Mouse (Mus musculus): ENCODE measurements around the gene Cpeb2. TPM values are rescaled to one million over a fixed set of nuclear protein-coding genes. Genes with fewer than 3 reads are reported as not detected.

The Cpeb2 gene
- polyA plus RNA-seq, 1 experiment from 2014 or later = 8.1 TPM

GRCm38 (mm10) chr5:43258472-43259142, 25.6 kb downstream of the Cpeb2 start:
- no peak overlapping the region for H3K9ac ChIP-seq (replicated peaks; ENCODE audit: low read depth, low read length)
- no peak overlapping the region for H3K27ac ChIP-seq (ENCODE audit: low read length)
- no peaks in the 10 kb centered on the region for H3K36me3 ChIP-seq (ENCODE audit: control insufficient read depth, insufficient read depth)
- no peak overlapping the region for H3K4me3 ChIP-seq (replicated peaks; ENCODE audit: low read length)
- H3K27me3 ChIP-seq (replicated peaks; ENCODE audit: control insufficient read depth, insufficient read depth, low read length) = no peaks in the 10 kb centered on the region
- no peak for ATAC-seq
- H3K4me1 ChIP-seq (replicated peaks; ENCODE audit: control insufficient read depth, insufficient read depth, low read length) = no peaks in the 10 kb centered on the region
- H3K9me3 ChIP-seq (ENCODE audit: control insufficient read depth, low read length) = no peaks in the 10 kb centered on the region
- no peak overlapping the region for H3K4me2 ChIP-seq (ENCODE audit: low read length)
- 94% methylated on average over 3 of the region's 3 CpGs for WGBS

GRCm38 (mm10) chr5:43261814-43262213, 28.8 kb downstream of the Cpeb2 start:
- Histone ChIP-seq H3K4me2 (ENCODE audit: low read length) (no peak overlapping the region), H3K27ac (ENCODE audit: low read length) (no peak overlapping the region), H3K9me3 (ENCODE audit: control insufficient read depth, low read length) (no peaks in the 10 kb centered on the region), H3K27me3 (replicated peaks; ENCODE audit: control insufficient read depth, insufficient read depth, low read length) (no peaks in the 10 kb centered on the region), H3K9ac (replicated peaks; ENCODE audit: low read depth, low read length) (no peak overlapping the region), H3K4me3 (replicated peaks; ENCODE audit: low read length) (no peak overlapping the region), H3K4me1 (replicated peaks; ENCODE audit: control insufficient read depth, insufficient read depth, low read length) (no peaks in the 10 kb centered on the region), H3K36me3 (ENCODE audit: control insufficient read depth, insufficient read depth) (no peaks in the 10 kb centered on the region)
- ATAC-seq = no peak
- 64% methylated on average over 6 of the region's 6 CpGs for WGBS

GRCm38 (mm10) chr5:43263951-43264350, 31.0 kb downstream of the Cpeb2 start:
- 85% methylated on average over 4 of the region's 4 CpGs for WGBS

GRCm38 (mm10) chr5:43264696-43265095, 31.7 kb downstream of the Cpeb2 start:
- Histone ChIP-seq H3K9ac (replicated peaks; ENCODE audit: low read depth, low read length) (no peak overlapping the region), H3K4me3 (replicated peaks; ENCODE audit: low read length) (no peak overlapping the region), H3K4me2 (ENCODE audit: low read length) (no peak overlapping the region), H3K9me3 (ENCODE audit: control insufficient read depth, low read length) (no peaks in the 10 kb centered on the region), H3K36me3 (ENCODE audit: control insufficient read depth, insufficient read depth) (no peaks in the 10 kb centered on the region), H3K27ac (ENCODE audit: low read length) (no peak overlapping the region), H3K27me3 (replicated peaks; ENCODE audit: control insufficient read depth, insufficient read depth, low read length) (no peaks in the 10 kb centered on the region), H3K4me1 (replicated peaks; ENCODE audit: control insufficient read depth, insufficient read depth, low read length) (no peaks in the 10 kb centered on the region)
- ATAC-seq = no peak
- WGBS = 94% methylated on average over 2 of the region's 2 CpGs

More at GRCm38 (mm10) chr5:43263951-43264350, 31.0 kb downstream of the Cpeb2 start:
- ATAC-seq = no peak
- Histone ChIP-seq H3K4me2 (ENCODE audit: low read length) (no peak overlapping the region), H3K36me3 (ENCODE audit: control insufficient read depth, insufficient read depth) (no peaks in the 10 kb centered on the region), H3K27me3 (replicated peaks; ENCODE audit: control insufficient read depth, insufficient read depth, low read length) (no peaks in the 10 kb centered on the region), H3K4me1 (replicated peaks; ENCODE audit: control insufficient read depth, insufficient read depth, low read length) (no peaks in the 10 kb centered on the region), H3K4me3 (replicated peaks; ENCODE audit: low read length) (no peak overlapping the region), H3K9me3 (ENCODE audit: control insufficient read depth, low read length) (no peaks in the 10 kb centered on the region), H3K9ac (replicated peaks; ENCODE audit: low read depth, low read length) (no peak overlapping the region), H3K27ac (ENCODE audit: low read length) (no peak overlapping the region)

- ATAC-seq = no peak
- H3K27me3 ChIP-seq (replicated peaks; ENCODE audit: control insufficient read depth, insufficient read depth, low read length) = no peaks in the 10 kb centered on the region
- H3K9me3 ChIP-seq (ENCODE audit: control insufficient read depth, low read length) = no peaks in the 10 kb centered on the region
- no peak overlapping the region for H3K27ac ChIP-seq (ENCODE audit: low read length)
- no peaks in the 10 kb centered on the region for H3K4me1 ChIP-seq (replicated peaks; ENCODE audit: control insufficient read depth, insufficient read depth, low read length)
- no peak overlapping the region for H3K4me2 ChIP-seq (ENCODE audit: low read length)
- no peak overlapping the region for H3K4me3 ChIP-seq (replicated peaks; ENCODE audit: low read length)
- no peak overlapping the region for H3K9ac ChIP-seq (replicated peaks; ENCODE audit: low read depth, low read length)
- peaks cover 4% of the 10 kb centered on the region for H3K36me3 ChIP-seq (ENCODE audit: control insufficient read depth, insufficient read depth)
- WGBS = 97% methylated on average over 1 of the region's 1 CpGs
Observed at GRCm38 (mm10) chr5:43277982-43278381, 45.0 kb downstream of the Cpeb2 start.

GRCm38 (mm10) chr5:43279774-43280173, 46.8 kb downstream of the Cpeb2 start:
- no peaks in the 10 kb centered on the region for H3K27me3 ChIP-seq (replicated peaks; ENCODE audit: control insufficient read depth, insufficient read depth, low read length)
- H3K9me3 ChIP-seq (ENCODE audit: control insufficient read depth, low read length) = no peaks in the 10 kb centered on the region
- WGBS = 83% methylated on average over 3 of the region's 3 CpGs
- H3K4me3 ChIP-seq (replicated peaks; ENCODE audit: low read length) = no peak overlapping the region
- no peak overlapping the region for H3K27ac ChIP-seq (ENCODE audit: low read length)
- ATAC-seq = no peak
- no peak overlapping the region for H3K9ac ChIP-seq (replicated peaks; ENCODE audit: low read depth, low read length)
- peaks cover 6% of the 10 kb centered on the region for H3K36me3 ChIP-seq (ENCODE audit: control insufficient read depth, insufficient read depth)
- H3K4me2 ChIP-seq (ENCODE audit: low read length) = no peak overlapping the region
- no peaks in the 10 kb centered on the region for H3K4me1 ChIP-seq (replicated peaks; ENCODE audit: control insufficient read depth, insufficient read depth, low read length)

- no peak for ATAC-seq
- H3K9ac ChIP-seq (replicated peaks; ENCODE audit: low read depth, low read length) = no peak overlapping the region
- H3K9me3 ChIP-seq (ENCODE audit: control insufficient read depth, low read length) = no peaks in the 10 kb centered on the region
- H3K4me1 ChIP-seq (replicated peaks; ENCODE audit: control insufficient read depth, insufficient read depth, low read length) = no peaks in the 10 kb centered on the region
- H3K27ac ChIP-seq (ENCODE audit: low read length) = no peak overlapping the region
- H3K27me3 ChIP-seq (replicated peaks; ENCODE audit: control insufficient read depth, insufficient read depth, low read length) = no peaks in the 10 kb centered on the region
- no peak overlapping the region for H3K4me3 ChIP-seq (replicated peaks; ENCODE audit: low read length)
- 89% methylated on average over 12 of the region's 12 CpGs for WGBS
- H3K36me3 ChIP-seq (ENCODE audit: control insufficient read depth, insufficient read depth) = peaks cover 12% of the 10 kb centered on the region
- H3K4me2 ChIP-seq (ENCODE audit: low read length) = no peak overlapping the region
Observed at GRCm38 (mm10) chr5:43285756-43286155, 52.8 kb downstream of the Cpeb2 start.

- H3K9ac ChIP-seq (replicated peaks; ENCODE audit: low read depth, low read length) = no peak overlapping the region
- no peak for ATAC-seq
- H3K4me1 ChIP-seq (replicated peaks; ENCODE audit: control insufficient read depth, insufficient read depth, low read length) = no peaks in the 10 kb centered on the region
- no peaks in the 10 kb centered on the region for H3K9me3 ChIP-seq (ENCODE audit: control insufficient read depth, low read length)
- no peak overlapping the region for H3K4me3 ChIP-seq (replicated peaks; ENCODE audit: low read length)
- H3K27me3 ChIP-seq (replicated peaks; ENCODE audit: control insufficient read depth, insufficient read depth, low read length) = no peaks in the 10 kb centered on the region
- no peak overlapping the region for H3K4me2 ChIP-seq (ENCODE audit: low read length)
- WGBS = 90% methylated on average over 8 of the region's 8 CpGs
- no peak overlapping the region for H3K27ac ChIP-seq (ENCODE audit: low read length)
- H3K36me3 ChIP-seq (ENCODE audit: control insufficient read depth, insufficient read depth) = peaks cover 5% of the 10 kb centered on the region
Observed at GRCm38 (mm10) chr5:43289752-43290446, 56.9 kb downstream of the Cpeb2 start.

GRCm38 (mm10) chr5:43293136-43293535, 60.2 kb downstream of the Cpeb2 start:
- no peak for ATAC-seq
- WGBS = 91% methylated on average over 4 of the region's 4 CpGs
- Histone ChIP-seq H3K27me3 (replicated peaks; ENCODE audit: control insufficient read depth, insufficient read depth, low read length) (no peaks in the 10 kb centered on the region), H3K36me3 (ENCODE audit: control insufficient read depth, insufficient read depth) (peaks cover 5% of the 10 kb centered on the region; the same call in 1 of the 2 replicates), H3K9me3 (ENCODE audit: control insufficient read depth, low read length) (no peaks in the 10 kb centered on the region), H3K4me3 (replicated peaks; ENCODE audit: low read length) (no peak overlapping the region), H3K4me1 (replicated peaks; ENCODE audit: control insufficient read depth, insufficient read depth, low read length) (no peaks in the 10 kb centered on the region), H3K9ac (replicated peaks; ENCODE audit: low read depth, low read length) (no peak overlapping the region), H3K4me2 (ENCODE audit: low read length) (no peak overlapping the region), H3K27ac (ENCODE audit: low read length) (no peak overlapping the region)

Data from forebrain, embryonic 16.5 days (tissue).